Mouse (Mus musculus) neural tube, embryonic 10.5 days (tissue): ENCODE results near the gene Slc25a51.

Experiments
- DNase-seq: peaks from one replicate; pipeline ENCODE4 v3.0.0-alpha.2; 2017; ENCODE audit warnings: low spot score; ENCODE audit errors: extremely low spot score

Slc25a51 gene

GRCm38 (mm10) chr4:45426724-45427457, 18.3 kb upstream of the Slc25a51 start:
- DNase-seq: peak; percentile 43

- no peak for DNase-seq
Observed at GRCm38 (mm10) chr4:45423406-45423805, 14.8 kb upstream of the Slc25a51 start.

- no peak for DNase-seq
Observed at GRCm38 (mm10) chr4:45422640-45423039, 14.1 kb upstream of the Slc25a51 start.

- no peak for DNase-seq
Observed at GRCm38 (mm10) chr4:45421519-45422260, 13.1 kb upstream of the Slc25a51 start.

- no peak for DNase-seq
Observed at GRCm38 (mm10) chr4:45420733-45421132, 12.2 kb upstream of the Slc25a51 start.

GRCm38 (mm10) chr4:45419051-45419450, 10.5 kb upstream of the Slc25a51 start:
- no peak for DNase-seq

- peak; percentile 69 for DNase-seq
Observed at GRCm38 (mm10) chr4:45418229-45418950, 9.8 kb upstream of the Slc25a51 start.

GRCm38 (mm10) chr4:45416314-45416713, 7.7 kb upstream of the Slc25a51 start:
- DNase-seq: no peak

GRCm38 (mm10) chr4:45413674-45414338, 5.2 kb upstream of the Slc25a51 start:
- DNase-seq: no peak

- DNase-seq: no peak
Observed at GRCm38 (mm10) chr4:45412433-45413192, 4.0 kb upstream of the Slc25a51 start.

GRCm38 (mm10) chr4:45411181-45411790, 2.7 kb upstream of the Slc25a51 start:
- no peak for DNase-seq

GRCm38 (mm10) chr4:45409270-45409669, 704 bp upstream of the Slc25a51 start:
- DNase-seq: peak; percentile 51

GRCm38 (mm10) chr4:45407703-45408334, 747 bp downstream of the Slc25a51 start:
- no peak for DNase-seq

GRCm38 (mm10) chr4:45407001-45407702, 1.4 kb downstream of the Slc25a51 start:
- no peak for DNase-seq

- DNase-seq: no peak
Observed at GRCm38 (mm10) chr4:45406397-45406796, 2.2 kb downstream of the Slc25a51 start.

GRCm38 (mm10) chr4:45405315-45405714, 3.3 kb downstream of the Slc25a51 start:
- DNase-seq: no peak

- no peak for DNase-seq
Observed at GRCm38 (mm10) chr4:45404086-45404485, 4.5 kb downstream of the Slc25a51 start.

GRCm38 (mm10) chr4:45403499-45403878, 5.1 kb downstream of the Slc25a51 start:
- no peak for DNase-seq

GRCm38 (mm10) chr4:45402878-45403498, 5.6 kb downstream of the Slc25a51 start:
- no peak for DNase-seq
